Mouse (Mus musculus): ENCODE results near the gene Dcbld2. TPM values are rescaled to one million over a fixed set of nuclear protein-coding genes. Genes with fewer than 3 reads are reported as not detected.

The Dcbld2 gene
- total RNA-seq (2014; fragmentation: Nextera tagmentation) (12.0 and 16.4 TPM in 2 replicates), total RNA-seq (2017) (7.0 and 8.0 TPM in 2 replicates), polyA plus RNA-seq (2012) (1.3 and 1.7 TPM in 2 replicates)

GRCm38 (mm10) chr16:58408062-58408486 is at the start of gene Dcbld2:
TSS of gene Dcbld2 (plus strand) at chr16:58408443.
- peak; percentile 99 for DNase-seq (ENCODE audit: low spot score)
- Histone ChIP-seq H3K9me3 (replicated peaks) (no peaks in the 10 kb centered on the region), H3K36me3 (replicated peaks) (no peaks in the 10 kb centered on the region), H3K4me3 (ENCODE audit: low read depth, low read length) (peak within 1 kb of the TSS; percentile 89), H3K27me3 (ENCODE audit: insufficient read depth, low read length) (peaks cover 10% of the 10 kb centered on the region), H3K4me1 (ENCODE audit: insufficient read depth, low read depth, low read length) (peaks cover 23% of the 10 kb centered on the region)
- no peak for TF ChIP-seq POLR2AphosphoS5 (IDR thresholded peaks at IDR 0.05; ENCODE audit: insufficient replicate concordance, low read depth, low read length)
- no peak for TF ChIP-seq GATA1 (IDR thresholded peaks at IDR 0.05; ENCODE audit: borderline replicate concordance, low read length)
- TF ChIP-seq TAL1 (conservative IDR thresholded peaks at IDR 0.05; ENCODE audit: low read depth, low read length), result no peak
- no peak for TF ChIP-seq GATA2 (IDR thresholded peaks at IDR 0.05; ENCODE audit: borderline replicate concordance, low read depth, low read length)
- no peak for TF ChIP-seq CTCF (IDR thresholded peaks at IDR 0.05; ENCODE audit: low read depth, low read length)
- peak; percentile 100 for ATAC-seq (ENCODE audit: extremely low read depth, insufficient number of reproducible peaks, low FRiP score, poor library complexity, severe bottlenecking)

DNA sequence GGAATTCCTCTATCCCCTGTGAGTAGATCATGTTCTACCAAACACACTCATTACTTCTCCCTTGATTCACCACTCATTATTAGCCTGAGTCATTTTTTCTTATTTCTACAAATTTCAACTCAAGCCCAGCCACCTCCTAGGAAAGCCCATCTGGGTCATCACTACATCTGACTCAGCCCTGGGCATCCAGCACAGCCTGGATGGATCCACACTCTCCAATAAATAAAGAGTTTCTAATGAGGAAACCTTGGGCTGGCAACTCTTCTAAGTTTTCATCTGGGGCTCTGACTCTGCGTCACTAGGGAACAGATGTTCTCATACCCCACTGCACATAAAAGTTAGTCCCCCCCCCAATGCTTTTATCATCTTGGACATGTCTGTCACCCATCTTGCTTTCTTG is 31.1 kb upstream of the Dcbld2 start:
- DNase-seq (ENCODE audit: low spot score) (no peak), ATAC-seq (ENCODE audit: extremely low read depth, insufficient number of reproducible peaks, low FRiP score, poor library complexity, severe bottlenecking) (no peak)
- 0 out of 2 replicates have a peak, but pooled peaks cover 2% of the 10 kb centered on the region for H3K27me3 ChIP-seq (ENCODE audit: insufficient read depth, low read length)
- no peaks in the 10 kb centered on the region for H3K36me3 ChIP-seq (replicated peaks)
- H3K9me3 ChIP-seq (replicated peaks), result no peaks in the 10 kb centered on the region
- TF ChIP-seq TAL1 (conservative IDR thresholded peaks at IDR 0.05; ENCODE audit: low read depth, low read length), result no peak
- TF ChIP-seq CTCF (IDR thresholded peaks at IDR 0.05; ENCODE audit: low read depth, low read length), result no peak
- TF ChIP-seq GATA1 (IDR thresholded peaks at IDR 0.05; ENCODE audit: borderline replicate concordance, low read length), result no peak
- no peak for TF ChIP-seq GATA2 (IDR thresholded peaks at IDR 0.05; ENCODE audit: borderline replicate concordance, low read depth, low read length)
- TF ChIP-seq POLR2AphosphoS5 (IDR thresholded peaks at IDR 0.05; ENCODE audit: insufficient replicate concordance, low read depth, low read length), result no peak
- H3K4me3 ChIP-seq (ENCODE audit: low read depth, low read length), result no peak overlapping the region
- no peaks in the 10 kb centered on the region for H3K4me1 ChIP-seq (ENCODE audit: insufficient read depth, low read depth, low read length)

- 0 out of 2 replicates have a peak, but pooled peaks cover 2% of the 10 kb centered on the region for H3K27me3 ChIP-seq (ENCODE audit: insufficient read depth, low read length)
- TF ChIP-seq CTCF (IDR thresholded peaks at IDR 0.05; ENCODE audit: low read depth, low read length) (no peak), GATA2 (IDR thresholded peaks at IDR 0.05; ENCODE audit: borderline replicate concordance, low read depth, low read length) (no peak), POLR2AphosphoS5 (IDR thresholded peaks at IDR 0.05; ENCODE audit: insufficient replicate concordance, low read depth, low read length) (no peak)
- no peak for ATAC-seq (ENCODE audit: extremely low read depth, insufficient number of reproducible peaks, low FRiP score, poor library complexity, severe bottlenecking)
- no peaks in the 10 kb centered on the region for H3K9me3 ChIP-seq (replicated peaks)
- H3K4me1 ChIP-seq (ENCODE audit: insufficient read depth, low read depth, low read length), result no peaks in the 10 kb centered on the region
- H3K4me3 ChIP-seq (ENCODE audit: low read depth, low read length), result no peak overlapping the region
- no peak for DNase-seq (ENCODE audit: low spot score)
- no peaks in the 10 kb centered on the region for H3K36me3 ChIP-seq (replicated peaks)
Observed at GRCm38 (mm10) chr16:58377756-58378503, 30.3 kb upstream of the Dcbld2 start.

DNA sequence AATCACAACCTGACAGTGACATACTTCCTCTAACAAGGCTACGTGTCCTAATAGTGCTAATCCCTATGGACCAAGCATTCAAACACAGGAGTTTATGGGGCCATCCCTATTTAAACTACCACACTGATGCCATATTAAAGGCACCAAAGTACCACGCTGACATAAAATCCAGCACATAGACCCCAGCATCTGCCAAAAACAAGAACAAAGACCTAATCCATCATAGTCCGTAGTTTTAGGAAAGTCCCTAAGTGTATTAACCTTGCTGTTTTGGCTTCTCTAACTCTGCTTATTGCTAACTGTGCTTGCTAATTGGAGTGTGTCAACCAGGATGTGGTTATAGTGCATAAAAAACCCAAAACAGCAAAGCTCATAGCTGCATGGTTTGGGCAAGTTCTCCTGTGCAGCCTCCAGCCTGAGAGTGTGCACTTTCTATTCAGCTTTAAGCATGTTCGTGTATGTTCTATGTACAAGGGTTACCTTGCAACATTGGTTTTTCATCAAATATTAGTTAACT is 21.9 kb upstream of the Dcbld2 start:
- no peak for ATAC-seq (ENCODE audit: extremely low read depth, insufficient number of reproducible peaks, low FRiP score, poor library complexity, severe bottlenecking)
- Histone ChIP-seq H3K4me1 (ENCODE audit: insufficient read depth, low read depth, low read length) (no peaks in the 10 kb centered on the region), H3K36me3 (replicated peaks) (no peaks in the 10 kb centered on the region), H3K27me3 (ENCODE audit: insufficient read depth, low read length) (peaks cover 5% of the 10 kb centered on the region; the same call in 1 of the 2 replicates), H3K4me3 (ENCODE audit: low read depth, low read length) (no peak overlapping the region), H3K9me3 (replicated peaks) (no peaks in the 10 kb centered on the region)
- DNase-seq (ENCODE audit: low spot score), result no peak
- TF ChIP-seq CTCF (IDR thresholded peaks at IDR 0.05; ENCODE audit: low read depth, low read length), result no peak
- no peak for TF ChIP-seq GATA1 (IDR thresholded peaks at IDR 0.05; ENCODE audit: borderline replicate concordance, low read length)
- TF ChIP-seq POLR2AphosphoS5 (IDR thresholded peaks at IDR 0.05; ENCODE audit: insufficient replicate concordance, low read depth, low read length), result no peak
- TF ChIP-seq GATA2 (IDR thresholded peaks at IDR 0.05; ENCODE audit: borderline replicate concordance, low read depth, low read length), result no peak
- no peak for TF ChIP-seq TAL1 (conservative IDR thresholded peaks at IDR 0.05; ENCODE audit: low read depth, low read length)

- DNase-seq (ENCODE audit: low spot score) (no peak), ATAC-seq (ENCODE audit: extremely low read depth, insufficient number of reproducible peaks, low FRiP score, poor library complexity, severe bottlenecking) (no peak)
- Histone ChIP-seq H3K36me3 (replicated peaks) (no peaks in the 10 kb centered on the region), H3K27me3 (ENCODE audit: insufficient read depth, low read length) (peaks cover 5% of the 10 kb centered on the region), H3K9me3 (replicated peaks) (no peaks in the 10 kb centered on the region), H3K4me3 (ENCODE audit: low read depth, low read length) (no peak overlapping the region), H3K4me1 (ENCODE audit: insufficient read depth, low read depth, low read length) (no peaks in the 10 kb centered on the region)
- TF ChIP-seq POLR2AphosphoS5 (IDR thresholded peaks at IDR 0.05; ENCODE audit: insufficient replicate concordance, low read depth, low read length) (no peak), CTCF (IDR thresholded peaks at IDR 0.05; ENCODE audit: low read depth, low read length) (no peak), TAL1 (conservative IDR thresholded peaks at IDR 0.05; ENCODE audit: low read depth, low read length) (no peak), GATA1 (IDR thresholded peaks at IDR 0.05; ENCODE audit: borderline replicate concordance, low read length) (no peak), GATA2 (IDR thresholded peaks at IDR 0.05; ENCODE audit: borderline replicate concordance, low read depth, low read length) (no peak)
Observed at GRCm38 (mm10) chr16:58389143-58389755, 19.0 kb upstream of the Dcbld2 start.

- ATAC-seq (ENCODE audit: extremely low read depth, insufficient number of reproducible peaks, low FRiP score, poor library complexity, severe bottlenecking), result no peak
Observed at GRCm38 (mm10) chr16:58393036-58393435, 15.2 kb upstream of the Dcbld2 start.

More at GRCm38 (mm10) chr16:58393036-58393435, 15.2 kb upstream of the Dcbld2 start:
- no peak for DNase-seq (ENCODE audit: low spot score)
- no peaks in the 10 kb centered on the region for H3K4me1 ChIP-seq (ENCODE audit: insufficient read depth, low read depth, low read length)
- H3K36me3 ChIP-seq (replicated peaks), result no peaks in the 10 kb centered on the region
- TF ChIP-seq CTCF (IDR thresholded peaks at IDR 0.05; ENCODE audit: low read depth, low read length) (no peak), GATA1 (IDR thresholded peaks at IDR 0.05; ENCODE audit: borderline replicate concordance, low read length) (no peak), GATA2 (IDR thresholded peaks at IDR 0.05; ENCODE audit: borderline replicate concordance, low read depth, low read length) (no peak), TAL1 (conservative IDR thresholded peaks at IDR 0.05; ENCODE audit: low read depth, low read length) (no peak), POLR2AphosphoS5 (IDR thresholded peaks at IDR 0.05; ENCODE audit: insufficient replicate concordance, low read depth, low read length) (no peak)
- H3K4me3 ChIP-seq (ENCODE audit: low read depth, low read length), result no peak overlapping the region
- no peaks in the 10 kb centered on the region for H3K9me3 ChIP-seq (replicated peaks)
- peaks cover 11% of the 10 kb centered on the region for H3K27me3 ChIP-seq (ENCODE audit: insufficient read depth, low read length)

All from G1E (cell line).